Mouse (Mus musculus) heart, postnatal 0 days (tissue): ENCODE data around the gene Nectin4.

Experiments
- CTCF ChIP-seq: IDR thresholded peaks from 2 replicates; pipeline ENCODE4 v1.5.1; 2016; ENCODE audit warnings: antibody characterized with exemption, control low read depth, low read depth
- EP300 ChIP-seq: IDR thresholded peaks from 2 replicates; pipeline ENCODE4 v1.6.1; 2016; ENCODE audit warnings: antibody characterized with exemption, low read depth

- TF ChIP-seq CTCF = 0 out of 2 replicates have a peak, but pooled peaks have one; percentile 1
- TF ChIP-seq EP300 = no peak
These were observed 25.2 kb upstream of the Nectin4 start for GRCm38 (mm10) chr1:171344715-171345114.
